Mouse (Mus musculus): ENCODE measurements around the gene Col5a3.

- TF ChIP-seq CTCF (IDR thresholded peaks at IDR 0.05; ENCODE audit: low read depth) (no peak), EP300 (optimal IDR thresholded peaks at IDR 0.05) (no peak)
Measured at GRCm38 (mm10) chr9:20747682-20748081, 67.2 kb downstream of the Col5a3 start.

Data from stomach, postnatal 0 days (tissue).